Comparison of ENCODE assay signal across 19 mouse cellular contexts in genomic region chr15:91018861-91019187, GRCm38 (mm10). TPM values are rescaled to one million over a fixed set of nuclear protein-coding genes. Genes with fewer than 3 reads are reported as not detected.
DNase-seq lines count a peak whose midpoint lies in the region; ATAC-seq and TF ChIP-seq lines count a peak whose summit lies in the region.
"Had no signal": no experiment of that assay in that cellular context is flagged by ENCODE, and none has a peak within 500 bp of the region (broad histone marks: within the 10 kb centered on the region; RNA-seq: fewer than 3 reads in every experiment).

No protein-coding gene starts in this region.

- in situ Hi-C loops in ES-E14 (cut with MboI; ENCODE audit: low sequenced_read_pairs in 2 of 2, unreplicated experiment in 2 of 2): no loop called here

- 4% methylated on average over 3 of the region's 3 CpGs for WGBS in forebrain, embryonic 13.5 days
- WGBS in hindbrain, embryonic 14.5 days: 11% methylated on average over 3 of the region's 3 CpGs
- WGBS in midbrain, embryonic 15.5 days: 8% methylated on average over 3 of the region's 3 CpGs
- 84% methylated on average over 3 of the region's 3 CpGs for WGBS in lung, adult 2 months

- peaks cover 0 to 9% of the 10 kb centered on the region in 2 experiments; a peak in 3 of 4 replicates for H3K4me1 ChIP-seq in ES-E14 (ENCODE audit: control insufficient read depth in 2 of 2, insufficient read depth in 2 of 2, low read length in 2 of 2, poor library complexity in 1 of 2)
- H3K4me1 ChIP-seq in forebrain, embryonic 13.5 days: peaks cover 68% of the 10 kb centered on the region
- H3K4me1 ChIP-seq in hindbrain, embryonic 14.5 days (replicated peaks; ENCODE audit: control insufficient read depth, insufficient read depth, low read length): peaks cover 35% of the 10 kb centered on the region
- H3K4me1 ChIP-seq in midbrain, embryonic 15.5 days: peaks cover 60% of the 10 kb centered on the region
- no peaks in the 10 kb centered on the region for H3K4me1 ChIP-seq in lung, adult 2 months (ENCODE audit: control insufficient read depth, insufficient read depth, low read length)
- H3K4me1 ChIP-seq: limb, embryonic 15.5 days had no signal

- TF ChIP-seq CTCF in lung, adult 2 months (IDR thresholded peaks at IDR 0.05; ENCODE audit: insufficient read depth, low read length): no peak

- ATAC-seq in forebrain, embryonic 13.5 days: no peak
- ATAC-seq in hindbrain, embryonic 14.5 days (ENCODE audit: low FRiP score): no peak
- no peak for ATAC-seq in midbrain, embryonic 15.5 days (replicated peaks)

- H3K27ac ChIP-seq in ES-E14 (ENCODE audit: insufficient read depth, low read depth, low read length, poor library complexity, severe bottlenecking): no peak overlapping the region
- H3K27ac ChIP-seq in forebrain, embryonic 13.5 days: peak overlapping the region; percentile 99
- peak overlapping the region; percentile 98 for H3K27ac ChIP-seq in hindbrain, embryonic 14.5 days
- H3K27ac ChIP-seq in midbrain, embryonic 15.5 days: peak overlapping the region; percentile 94
- H3K27ac ChIP-seq: embryonic facial prominence, embryonic 15.5 days; limb, embryonic 15.5 days had no signal

- H3K27me3 ChIP-seq in forebrain, embryonic 13.5 days: no peaks in the 10 kb centered on the region
- no peaks in the 10 kb centered on the region for H3K27me3 ChIP-seq in hindbrain, embryonic 14.5 days (ENCODE audit: control insufficient read depth, insufficient read depth, low read length)
- H3K27me3 ChIP-seq in midbrain, embryonic 15.5 days (replicated peaks): no peaks in the 10 kb centered on the region
- H3K27me3 ChIP-seq: embryonic facial prominence, embryonic 15.5 days; heart, embryonic 12.5 days; limb, embryonic 15.5 days had no signal

- H3K4me3 ChIP-seq in ES-E14 (ENCODE audit: insufficient read depth in 1 of 2, low read depth in 1 of 2, low read length in 2 of 2, poor library complexity in 1 of 2, severe bottlenecking in 1 of 2): no peak overlapping the region
- H3K4me3 ChIP-seq in forebrain, embryonic 13.5 days: no peak overlapping the region
- H3K4me3 ChIP-seq in hindbrain, embryonic 14.5 days (replicated peaks; ENCODE audit: low read length): no peak overlapping the region
- no peak overlapping the region for H3K4me3 ChIP-seq in midbrain, embryonic 15.5 days
- no peak overlapping the region for H3K4me3 ChIP-seq in lung, adult 2 months (replicated peaks; ENCODE audit: extremely low read depth, low read depth, low read length)
- H3K4me3 ChIP-seq: embryonic facial prominence, embryonic 15.5 days; heart, embryonic 12.5 days; limb, embryonic 15.5 days had no signal

- peak overlapping the region; percentile 57; the same call in 1 of the 2 replicates for H3K4me2 ChIP-seq in forebrain, embryonic 13.5 days
- 0 out of 2 replicates have a peak overlapping the region, but pooled peaks have one; percentile 62 for H3K4me2 ChIP-seq in hindbrain, embryonic 14.5 days (replicated peaks)
- no peak overlapping the region; the same call in 1 of the 2 replicates for H3K4me2 ChIP-seq in midbrain, embryonic 15.5 days
- H3K4me2 ChIP-seq: embryonic facial prominence, embryonic 15.5 days; heart, embryonic 12.5 days; limb, embryonic 15.5 days had no signal

- intact Hi-C loops in left cerebral cortex, postnatal 4 days (cut with DNase I): no loop called here

- H3K36me3 ChIP-seq in ES-E14 (ENCODE audit: control insufficient read depth, insufficient read depth, low read length, poor library complexity, severe bottlenecking): no peaks in the 10 kb centered on the region
- H3K36me3 ChIP-seq in forebrain, embryonic 13.5 days (ENCODE audit: poor library complexity, severe bottlenecking): peaks cover 8% of the 10 kb centered on the region
- no peaks in the 10 kb centered on the region for H3K36me3 ChIP-seq in hindbrain, embryonic 14.5 days (replicated peaks; ENCODE audit: control insufficient read depth, insufficient read depth)
- H3K36me3 ChIP-seq in midbrain, embryonic 15.5 days (replicated peaks): no peaks in the 10 kb centered on the region
- H3K36me3 ChIP-seq: embryonic facial prominence, embryonic 15.5 days; heart, embryonic 12.5 days; limb, embryonic 15.5 days had no signal

- no peak overlapping the region for H3K9ac ChIP-seq in ES-E14 (ENCODE audit: insufficient read depth, low read depth, low read length, poor library complexity, severe bottlenecking)
- no peak overlapping the region for H3K9ac ChIP-seq in forebrain, embryonic 13.5 days
- H3K9ac ChIP-seq in hindbrain, embryonic 14.5 days: no peak overlapping the region
- H3K9ac ChIP-seq in midbrain, embryonic 15.5 days: no peak overlapping the region
- H3K9ac ChIP-seq: embryonic facial prominence, embryonic 15.5 days; heart, embryonic 12.5 days; limb, embryonic 15.5 days had no signal

- no peak for DNase-seq in ES-E14 (ENCODE audit: low read depth, low spot score)
- DNase-seq in hindbrain, embryonic 14.5 days (ENCODE audit: low spot score): no peak
- DNase-seq in lung, postnatal 14 days: no peak
- no peak for DNase-seq in lung, adult 2 months
- no peak for DNase-seq in left cerebral cortex, postnatal 4 days
- DNase-seq in kidney, adult 18-20 months: no peak
- DNase-seq: B cell, adult 2 months; gastrocnemius, postnatal 25 days; heart, postnatal 4 days; kidney, adult 9 months; lung, adult 18-20 months; right cerebral cortex, postnatal 4 days; thymus, postnatal 4 days had no signal

- H3K9me3 ChIP-seq in ES-E14 (ENCODE audit: control insufficient read depth, insufficient read depth, low read depth, low read length): no peaks in the 10 kb centered on the region
- peaks cover 6% of the 10 kb centered on the region; the same call in 1 of the 2 replicates for H3K9me3 ChIP-seq in forebrain, embryonic 13.5 days (replicated peaks)
- no peaks in the 10 kb centered on the region for H3K9me3 ChIP-seq in hindbrain, embryonic 14.5 days (ENCODE audit: control insufficient read depth, low read length)
- H3K9me3 ChIP-seq in midbrain, embryonic 15.5 days: no peaks in the 10 kb centered on the region
- H3K9me3 ChIP-seq: embryonic facial prominence, embryonic 15.5 days; limb, embryonic 15.5 days had no signal

- no peak for TF ChIP-seq POLR2A in lung, adult 2 months (IDR thresholded peaks at IDR 0.05; ENCODE audit: borderline replicate concordance, extremely low read depth, low read depth, low read length)

TF ChIP-seq in ES-E14, 5 proteins besides CTCF, POLR2A, EP300 and RAD21:
- TF ChIP-seq ZC3H11A (IDR thresholded peaks at IDR 0.05; ENCODE audit: borderline replicate concordance, low read depth, low read length) (no peak), ZNF384 (IDR thresholded peaks at IDR 0.05; ENCODE audit: low read depth, low read length) (peak; percentile 94; the same call in 1 of the 2 replicates), CHD2 (IDR thresholded peaks at IDR 0.05; ENCODE audit: low read depth, low read length) (no peak), HCFC1 (IDR thresholded peaks at IDR 0.05; ENCODE audit: borderline replicate concordance, insufficient read depth, low read length) (no peak), MAFK (IDR thresholded peaks at IDR 0.05; ENCODE audit: insufficient read depth, low read depth, low read length) (no peak)

RNA-seq across cellular contexts. Expression of gene Kif21a, which starts 30.9 kb away (rescaled TPM):
- 5.4 TPM in 2 replicates for total RNA-seq in ES-E14 (2012; rRNA removed)
- 54.9 and 56.4 TPM in 2 replicates for polyA plus RNA-seq in forebrain, embryonic 13.5 days (2015; fragmentation: Nextera tagmentation; extraction: Ambion mirVana)
- polyA plus RNA-seq in hindbrain, embryonic 14.5 days (2014; fragmentation: Nextera tagmentation; extraction: Ambion mirVana): 50.6 and 50.8 TPM in 2 replicates
- polyA plus RNA-seq in midbrain, embryonic 15.5 days (2015; fragmentation: Nextera tagmentation; extraction: Ambion mirVana): 50.3 and 50.9 TPM in 2 replicates
- 5.8 and 8.4 TPM in 2 replicates for polyA plus RNA-seq in lung, adult 2 months (2012; rRNA removed)
- 10 to 100 TPM; 69.9 to 70.0 TPM for total RNA-seq in left cerebral cortex, postnatal 4 days (2021)
- total RNA-seq: megakaryocyte, adult 5-6 weeks had no signal
